Mouse (Mus musculus): Measurements from ENCODE around the gene Dlg4. TPM values are rescaled to one million over a fixed set of nuclear protein-coding genes. Genes with fewer than 3 reads are reported as not detected.

Gene Dlg4
- polyA plus RNA-seq, 1 experiment, result 19.4 TPM

GRCm38 (mm10) chr11:70027397-70027796 lies 10.7 kb downstream of the Dlg4 start:
- 74% methylated on average over 9 of the region's 9 CpGs for WGBS
- H3K4me3 ChIP-seq (replicated peaks; ENCODE audit: control insufficient read depth, low read depth, low read length), result no peak overlapping the region
- H3K4me1 ChIP-seq (ENCODE audit: control insufficient read depth, insufficient read depth, low read length), result no peaks in the 10 kb centered on the region; the same call in 1 of the 2 replicates
- H3K27ac ChIP-seq (ENCODE audit: control insufficient read depth, insufficient read depth, low read depth, low read length, poor library complexity), result no peak overlapping the region
- TF ChIP-seq POLR2A (IDR thresholded peaks at IDR 0.05; ENCODE audit: borderline replicate concordance, control insufficient read depth, low read depth, low read length) (no peak), CTCF (IDR thresholded peaks at IDR 0.05; ENCODE audit: control insufficient read depth, insufficient read depth, low read length) (no peak)

DNA sequence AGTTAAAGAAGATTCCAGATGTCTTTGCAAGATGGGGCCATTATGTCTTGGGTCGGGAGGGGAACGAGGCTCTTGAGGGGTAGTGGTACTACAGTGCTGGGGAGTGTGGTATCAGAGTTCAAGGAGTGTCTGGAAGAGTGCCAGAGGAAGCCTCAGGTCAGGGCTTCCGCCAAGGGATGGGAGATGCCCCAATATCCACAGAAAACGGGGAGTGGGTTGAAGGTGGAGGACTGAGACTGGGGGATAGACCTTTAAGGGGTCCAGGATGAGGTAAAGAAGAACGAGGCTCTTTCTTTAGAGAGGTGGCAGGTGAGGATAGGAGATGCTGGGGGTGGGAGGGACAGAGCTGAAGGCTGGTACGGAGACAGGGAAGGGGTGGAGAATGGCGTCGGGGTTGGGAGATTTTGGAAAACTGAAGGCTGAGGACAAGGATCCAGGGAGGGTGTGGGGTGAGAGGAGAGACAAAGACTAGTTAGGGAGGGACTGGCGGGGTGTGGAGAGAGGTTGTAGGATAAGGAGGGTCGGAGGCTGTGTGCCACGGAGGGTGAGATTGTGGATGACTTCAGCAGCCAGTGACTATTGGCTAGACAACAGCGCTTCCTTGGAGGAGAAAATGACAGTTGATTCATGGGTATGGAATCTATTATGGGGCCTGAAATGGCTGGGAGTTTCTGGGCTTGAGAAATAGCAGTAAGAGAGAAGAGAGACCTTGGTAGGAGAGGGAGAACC lies 11.8 kb downstream of the Dlg4 start:
- H3K4me3 ChIP-seq (replicated peaks; ENCODE audit: control insufficient read depth, low read depth, low read length), result no peak overlapping the region
- H3K4me1 ChIP-seq (ENCODE audit: control insufficient read depth, insufficient read depth, low read length), result no peaks in the 10 kb centered on the region; the same call in 1 of the 2 replicates
- H3K27ac ChIP-seq (ENCODE audit: control insufficient read depth, insufficient read depth, low read depth, low read length, poor library complexity), result no peak overlapping the region
- WGBS, result 50% methylated on average over 12 of the region's 12 CpGs
- no peak for TF ChIP-seq POLR2A (IDR thresholded peaks at IDR 0.05; ENCODE audit: borderline replicate concordance, control insufficient read depth, low read depth, low read length)
- TF ChIP-seq CTCF (IDR thresholded peaks at IDR 0.05; ENCODE audit: control insufficient read depth, insufficient read depth, low read length), result no peak

DNA sequence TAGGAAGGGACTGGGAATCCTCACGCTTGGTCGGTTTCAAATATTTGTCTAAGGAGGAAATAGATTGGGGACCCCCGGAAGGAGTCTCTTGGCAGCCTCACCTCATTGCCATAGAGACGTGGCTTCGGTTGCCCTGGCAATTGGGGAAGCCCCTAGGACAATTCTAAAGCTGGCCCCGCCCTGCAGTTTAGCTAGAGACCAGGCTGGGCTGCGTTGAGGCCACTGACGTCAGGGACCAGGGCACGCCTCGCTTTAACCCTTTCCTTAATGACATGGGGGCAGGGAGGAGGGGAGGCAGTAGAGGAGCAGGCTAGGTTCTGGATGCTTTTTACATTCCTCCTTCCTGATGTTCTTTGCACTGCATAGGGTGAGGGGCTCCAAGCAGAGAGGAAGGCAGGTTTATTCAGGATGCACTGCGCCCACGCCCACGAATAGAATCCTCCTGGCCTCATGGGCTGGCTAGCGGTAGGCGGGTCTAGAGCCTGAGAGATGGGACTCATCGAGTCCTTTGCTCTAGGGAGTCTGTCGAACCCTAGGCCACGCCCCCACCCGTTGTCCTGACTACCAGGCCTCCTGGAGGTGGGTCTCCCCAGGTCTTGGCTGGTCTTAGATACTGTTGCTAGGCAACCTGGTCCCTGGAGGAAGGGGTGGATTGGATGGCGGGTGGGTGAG lies 12.5 kb downstream of the Dlg4 start:
- Histone ChIP-seq H3K4me1 (ENCODE audit: control insufficient read depth, insufficient read depth, low read length) (no peaks in the 10 kb centered on the region; the same call in 1 of the 2 replicates), H3K4me3 (replicated peaks; ENCODE audit: control insufficient read depth, low read depth, low read length) (no peak overlapping the region), H3K27ac (ENCODE audit: control insufficient read depth, insufficient read depth, low read depth, low read length, poor library complexity) (no peak overlapping the region)
- no peak for TF ChIP-seq POLR2A (IDR thresholded peaks at IDR 0.05; ENCODE audit: borderline replicate concordance, control insufficient read depth, low read depth, low read length)
- WGBS, result 12% methylated on average over 20 of the region's 20 CpGs

DNA sequence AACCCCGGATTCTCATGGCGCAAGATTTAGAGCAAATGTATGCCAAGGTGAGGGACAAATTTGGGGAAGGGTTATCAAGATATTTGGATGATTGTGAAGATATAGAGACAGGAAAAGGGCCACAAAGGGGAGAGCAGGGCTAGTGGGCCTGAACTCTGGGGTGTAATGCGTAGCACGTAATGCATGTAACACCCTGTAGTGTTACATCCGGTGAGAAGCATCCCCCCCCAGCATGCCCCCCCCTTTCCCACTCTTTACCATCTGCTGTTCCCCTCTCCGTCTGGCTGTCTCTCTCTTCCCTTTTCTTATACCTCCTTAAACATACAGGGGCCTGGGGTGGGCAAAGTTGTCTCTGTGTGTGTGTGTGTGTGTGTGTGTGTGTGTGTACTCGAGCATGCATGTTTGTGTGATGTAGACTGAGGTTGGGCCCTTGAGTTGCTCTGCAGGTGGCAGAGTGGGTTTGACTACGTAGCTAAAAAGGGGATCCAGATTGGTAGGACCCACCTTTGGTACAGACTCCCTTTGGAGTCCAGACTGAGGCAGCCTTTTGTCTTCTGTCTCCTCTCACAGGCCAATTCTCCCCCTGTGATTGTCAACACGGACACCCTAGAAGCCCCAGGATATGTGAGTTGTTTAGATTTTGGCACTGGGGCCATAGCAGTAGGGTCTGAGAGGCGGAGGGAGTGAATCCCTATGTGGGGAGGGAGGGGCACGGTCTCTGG lies 13.2 kb downstream of the Dlg4 start:
- TF ChIP-seq POLR2A (IDR thresholded peaks at IDR 0.05; ENCODE audit: borderline replicate concordance, control insufficient read depth, low read depth, low read length), result no peak
- no peak for TF ChIP-seq CTCF (IDR thresholded peaks at IDR 0.05; ENCODE audit: control insufficient read depth, insufficient read depth, low read length)

GRCm38 (mm10) chr11:70030651-70031320 lies 14.0 kb downstream of the Dlg4 start:
- no peak overlapping the region for H3K27ac ChIP-seq (ENCODE audit: control insufficient read depth, insufficient read depth, low read depth, low read length, poor library complexity)
- TF ChIP-seq POLR2A (IDR thresholded peaks at IDR 0.05; ENCODE audit: borderline replicate concordance, control insufficient read depth, low read depth, low read length) (no peak), CTCF (IDR thresholded peaks at IDR 0.05; ENCODE audit: control insufficient read depth, insufficient read depth, low read length) (no peak)
- H3K4me3 ChIP-seq (replicated peaks; ENCODE audit: control insufficient read depth, low read depth, low read length), result no peak overlapping the region
- no peaks in the 10 kb centered on the region; the same call in 1 of the 2 replicates for H3K4me1 ChIP-seq (ENCODE audit: control insufficient read depth, insufficient read depth, low read length)
- WGBS, result 88% methylated on average over 28 of the region's 28 CpGs

More for the DNA sequence above, 13.2 kb downstream of the Dlg4 start:
- WGBS, result 53% methylated on average over 11 of the region's 11 CpGs
- Histone ChIP-seq H3K4me1 (ENCODE audit: control insufficient read depth, insufficient read depth, low read length) (no peaks in the 10 kb centered on the region; the same call in 1 of the 2 replicates), H3K27ac (ENCODE audit: control insufficient read depth, insufficient read depth, low read depth, low read length, poor library complexity) (peak overlapping the region; percentile 24; the same call in 1 of the 2 replicates), H3K4me3 (replicated peaks; ENCODE audit: control insufficient read depth, low read depth, low read length) (no peak overlapping the region)

DNA sequence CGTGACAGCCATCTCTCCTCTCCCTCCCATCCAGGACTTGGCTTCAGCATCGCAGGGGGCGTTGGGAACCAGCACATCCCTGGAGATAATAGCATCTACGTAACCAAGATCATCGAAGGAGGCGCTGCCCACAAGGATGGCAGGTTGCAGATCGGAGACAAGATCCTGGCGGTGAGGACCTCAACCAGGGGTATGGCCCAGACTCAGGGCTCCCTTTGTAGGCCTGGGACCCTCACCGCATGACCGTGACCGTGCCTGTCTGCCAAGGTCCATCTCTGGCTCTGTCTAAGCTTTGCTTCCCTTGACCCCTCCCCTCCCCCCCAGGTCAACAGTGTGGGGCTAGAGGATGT lies 14.6 kb downstream of the Dlg4 start:
- TF ChIP-seq CTCF (IDR thresholded peaks at IDR 0.05; ENCODE audit: control insufficient read depth, insufficient read depth, low read length), result no peak
- no peak for TF ChIP-seq POLR2A (IDR thresholded peaks at IDR 0.05; ENCODE audit: borderline replicate concordance, control insufficient read depth, low read depth, low read length)
- Histone ChIP-seq H3K27ac (ENCODE audit: control insufficient read depth, insufficient read depth, low read depth, low read length, poor library complexity) (no peak overlapping the region), H3K4me1 (ENCODE audit: control insufficient read depth, insufficient read depth, low read length) (no peaks in the 10 kb centered on the region; the same call in 1 of the 2 replicates), H3K4me3 (replicated peaks; ENCODE audit: control insufficient read depth, low read depth, low read length) (no peak overlapping the region)
- 93% methylated on average over 11 of the region's 11 CpGs for WGBS

- TF ChIP-seq CTCF (IDR thresholded peaks at IDR 0.05; ENCODE audit: control insufficient read depth, insufficient read depth, low read length), result no peak
- no peak for TF ChIP-seq POLR2A (IDR thresholded peaks at IDR 0.05; ENCODE audit: borderline replicate concordance, control insufficient read depth, low read depth, low read length)
- Histone ChIP-seq H3K4me3 (replicated peaks; ENCODE audit: control insufficient read depth, low read depth, low read length) (no peak overlapping the region), H3K27ac (ENCODE audit: control insufficient read depth, insufficient read depth, low read depth, low read length, poor library complexity) (no peak overlapping the region), H3K4me1 (ENCODE audit: control insufficient read depth, insufficient read depth, low read length) (no peaks in the 10 kb centered on the region)
- WGBS, result 52% methylated on average over 7 of the region's 7 CpGs
Measured at GRCm38 (mm10) chr11:70038174-70038573, 21.4 kb downstream of the Dlg4 start.

GRCm38 (mm10) chr11:70039631-70040030 lies 22.9 kb downstream of the Dlg4 start:
- Histone ChIP-seq H3K4me1 (ENCODE audit: control insufficient read depth, insufficient read depth, low read length) (no peaks in the 10 kb centered on the region), H3K27ac (ENCODE audit: control insufficient read depth, insufficient read depth, low read depth, low read length, poor library complexity) (no peak overlapping the region), H3K4me3 (replicated peaks; ENCODE audit: control insufficient read depth, low read depth, low read length) (no peak overlapping the region)
- WGBS, result 78% methylated on average over 10 of the region's 10 CpGs
- no peak for TF ChIP-seq POLR2A (IDR thresholded peaks at IDR 0.05; ENCODE audit: borderline replicate concordance, control insufficient read depth, low read depth, low read length)
- no peak for TF ChIP-seq CTCF (IDR thresholded peaks at IDR 0.05; ENCODE audit: control insufficient read depth, insufficient read depth, low read length)
